Mouse (Mus musculus): Measurements from ENCODE around the gene Gzmk.

GRCm38 (mm10) chr13:113259237-113259636 is 33.5 kb upstream of the Gzmk start:
- TF ChIP-seq CTCF (IDR thresholded peaks at IDR 0.05; ENCODE audit: insufficient read depth, low read length) (no peak), POLR2A (IDR thresholded peaks at IDR 0.05; ENCODE audit: borderline replicate concordance, extremely low read depth, low read depth, low read length) (no peak)

Data from lung, adult 2 months (tissue).